Mouse (Mus musculus) G1E (cell line): ENCODE measurements around the gene Myom1.

Experiments used
- CTCF ChIP-seq: IDR thresholded peaks from 2 replicates; pipeline ENCODE4 v1.5.1; 2012; ENCODE audit warnings: low read depth, low read length, inconsistent platforms, mixed read lengths
- GATA2 ChIP-seq: IDR thresholded peaks from 2 replicates; pipeline ENCODE4 v1.6.1; 2012; ENCODE audit warnings: low read depth, low read length, inconsistent platforms, borderline replicate concordance

DNA sequence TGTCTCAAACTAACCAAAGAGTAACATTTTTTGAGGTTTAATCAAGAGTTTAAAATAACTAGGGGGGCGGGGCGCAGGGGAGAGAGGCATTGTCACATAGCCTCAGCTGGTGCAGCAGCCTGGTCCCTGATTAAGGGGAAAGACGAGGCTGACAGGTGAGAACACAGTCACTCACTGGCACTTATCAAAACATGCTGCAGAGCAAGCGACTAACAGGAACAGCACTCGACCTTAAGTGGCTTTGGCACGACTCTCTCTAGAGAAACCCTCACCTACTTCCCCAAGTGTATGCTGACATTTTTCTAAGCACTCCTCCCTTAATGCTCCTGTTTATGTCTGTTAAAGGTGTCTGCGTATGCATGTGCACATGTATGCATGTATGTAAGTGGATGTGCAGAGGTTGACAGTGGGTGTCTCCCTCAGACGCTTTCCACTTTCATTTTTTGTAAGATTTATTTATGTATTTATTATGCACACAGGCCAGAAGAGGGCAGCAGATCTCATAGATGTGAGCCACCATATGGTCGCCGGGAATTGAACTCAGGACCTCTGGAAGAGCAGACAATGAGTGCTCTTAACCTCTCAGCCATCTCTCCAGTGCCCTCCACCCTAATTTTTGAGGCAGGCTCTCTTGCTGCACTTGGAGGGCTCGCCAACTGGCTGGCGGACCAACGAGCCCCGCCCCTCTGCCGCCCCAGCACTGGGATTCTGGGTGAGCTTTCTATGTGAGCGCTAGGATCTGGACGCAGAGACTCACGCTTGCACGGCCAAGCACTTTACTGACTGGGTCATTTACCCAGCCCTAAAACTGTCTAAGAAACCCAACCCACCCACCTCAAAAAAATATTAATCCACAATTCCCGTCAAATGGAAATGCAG lies 22.8 kb upstream of the Myom1 start:
- TF ChIP-seq CTCF: no peak
- TF ChIP-seq GATA2: no peak
